In genomic region chr19:29482148-29482547, GRCm38 (mm10) we compare ENCODE assay signal across 24 mouse cellular contexts. TPM values are rescaled to one million over a fixed set of nuclear protein-coding genes. Genes with fewer than 3 reads are reported as not detected.
DNase-seq lines count a peak whose midpoint lies in the region; ATAC-seq and TF ChIP-seq lines count a peak whose summit lies in the region.
"Had no signal": no experiment of that assay in that cellular context is flagged by ENCODE, and none has a peak within 500 bp of the region (broad histone marks: within the 10 kb centered on the region; RNA-seq: fewer than 3 reads in every experiment).

No protein-coding gene starts in this region.

- H3K9ac ChIP-seq in forebrain, embryonic 14.5 days (ENCODE audit: low read length): no peak overlapping the region
- no peak overlapping the region for H3K9ac ChIP-seq in intestine, embryonic 14.5 days (ENCODE audit: low read length)
- no peak overlapping the region for H3K9ac ChIP-seq in intestine, postnatal 0 days (ENCODE audit: low read depth, low read length)
- no peak overlapping the region for H3K9ac ChIP-seq in midbrain, embryonic 12.5 days (replicated peaks)
- no peak overlapping the region for H3K9ac ChIP-seq in midbrain, embryonic 11.5 days (ENCODE audit: low read length)
- H3K9ac ChIP-seq: embryonic facial prominence, embryonic 13.5 days; forebrain, postnatal 0 days; hindbrain, embryonic 14.5 days; intestine, embryonic 15.5 days; limb, embryonic 15.5 days; lung, embryonic 14.5 days had no signal

- DNase-seq in forebrain, embryonic 10.5 days (ENCODE audit: extremely low spot score, low spot score): no peak
- DNase-seq in forebrain, embryonic 14.5 days (ENCODE audit: low spot score): no peak
- DNase-seq in intestine, embryonic 14.5 days (ENCODE audit: low spot score): peak; percentile 42
- no peak for DNase-seq in midbrain, embryonic 11.5 days (ENCODE audit: low spot score, missing footprints)
- no peak for DNase-seq in left cerebral cortex, adult 11 months (ENCODE audit: low spot score)
- DNase-seq: adrenal gland, postnatal 25 days; cerebellum, adult 18-20 months; cerebellum, postnatal 10 days; forebrain, postnatal 0 days; gastrocnemius, postnatal 14 days; heart, postnatal 14 days; kidney, adult 8-10 months; kidney, postnatal 4 days; lung, embryonic 14.5 days; right cerebral cortex, postnatal 14 days had no signal

- no peak for TF ChIP-seq CTCF in intestine, postnatal 0 days (IDR thresholded peaks at IDR 0.05; ENCODE audit: low read depth)

- no peaks in the 10 kb centered on the region for H3K9me3 ChIP-seq in forebrain, embryonic 10.5 days
- H3K9me3 ChIP-seq in forebrain, embryonic 14.5 days (replicated peaks; ENCODE audit: control insufficient read depth, low read length): no peaks in the 10 kb centered on the region
- no peaks in the 10 kb centered on the region for H3K9me3 ChIP-seq in intestine, embryonic 14.5 days (ENCODE audit: control insufficient read depth, low read length)
- H3K9me3 ChIP-seq in intestine, postnatal 0 days (ENCODE audit: control insufficient read depth): no peaks in the 10 kb centered on the region
- no peaks in the 10 kb centered on the region for H3K9me3 ChIP-seq in midbrain, embryonic 12.5 days
- no peaks in the 10 kb centered on the region for H3K9me3 ChIP-seq in midbrain, embryonic 11.5 days (ENCODE audit: control insufficient read depth, low read length)
- H3K9me3 ChIP-seq: embryonic facial prominence, embryonic 13.5 days; intestine, embryonic 15.5 days; limb, embryonic 10.5 days; limb, embryonic 15.5 days had no signal

- H3K4me3 ChIP-seq in forebrain, embryonic 10.5 days: no peak overlapping the region
- no peak overlapping the region for H3K4me3 ChIP-seq in forebrain, embryonic 14.5 days (ENCODE audit: low read depth, low read length)
- H3K4me3 ChIP-seq in intestine, embryonic 14.5 days (ENCODE audit: low read depth, low read length): no peak overlapping the region
- no peak overlapping the region for H3K4me3 ChIP-seq in intestine, postnatal 0 days (ENCODE audit: low read depth, low read length)
- H3K4me3 ChIP-seq in midbrain, embryonic 12.5 days: no peak overlapping the region
- H3K4me3 ChIP-seq in midbrain, embryonic 11.5 days (ENCODE audit: low read depth, low read length): no peak overlapping the region
- H3K4me3 ChIP-seq: embryonic facial prominence, embryonic 13.5 days; intestine, embryonic 15.5 days; limb, embryonic 10.5 days; limb, embryonic 15.5 days had no signal

- no peak overlapping the region for H3K4me2 ChIP-seq in forebrain, embryonic 14.5 days (ENCODE audit: low read length)
- H3K4me2 ChIP-seq in intestine, embryonic 14.5 days (ENCODE audit: low read length): no peak overlapping the region
- H3K4me2 ChIP-seq in intestine, postnatal 0 days (replicated peaks; ENCODE audit: low read depth): no peak overlapping the region
- H3K4me2 ChIP-seq in midbrain, embryonic 12.5 days (replicated peaks): no peak overlapping the region
- H3K4me2 ChIP-seq in midbrain, embryonic 11.5 days: no peak overlapping the region
- H3K4me2 ChIP-seq: embryonic facial prominence, embryonic 13.5 days; hindbrain, embryonic 14.5 days; intestine, embryonic 15.5 days; limb, embryonic 15.5 days; lung, embryonic 14.5 days had no signal

- no peaks in the 10 kb centered on the region for H3K36me3 ChIP-seq in forebrain, embryonic 10.5 days (replicated peaks)
- H3K36me3 ChIP-seq in forebrain, embryonic 14.5 days (ENCODE audit: control insufficient read depth, insufficient read depth, low read length): no peaks in the 10 kb centered on the region
- H3K36me3 ChIP-seq in intestine, embryonic 14.5 days (ENCODE audit: control insufficient read depth, insufficient read depth, low read length): no peaks in the 10 kb centered on the region
- no peaks in the 10 kb centered on the region for H3K36me3 ChIP-seq in intestine, postnatal 0 days (ENCODE audit: control insufficient read depth, insufficient read depth)
- no peaks in the 10 kb centered on the region for H3K36me3 ChIP-seq in midbrain, embryonic 12.5 days
- H3K36me3 ChIP-seq in midbrain, embryonic 11.5 days (ENCODE audit: control insufficient read depth, insufficient read depth, low read length): no peaks in the 10 kb centered on the region
- H3K36me3 ChIP-seq: embryonic facial prominence, embryonic 13.5 days; intestine, embryonic 15.5 days; limb, embryonic 10.5 days; limb, embryonic 15.5 days had no signal

- no peak for ATAC-seq in forebrain, embryonic 14.5 days
- no peak for ATAC-seq in intestine, embryonic 14.5 days (replicated peaks; ENCODE audit: low FRiP score, low TSS enrichment, low read depth)
- no peak for ATAC-seq in intestine, postnatal 0 days
- ATAC-seq in midbrain, embryonic 12.5 days (ENCODE audit: low FRiP score, low read depth): no peak
- ATAC-seq in midbrain, embryonic 11.5 days (ENCODE audit: low FRiP score): no peak
- peak; percentile 26; the same call in 1 of the 2 replicates for ATAC-seq in megakaryocyte-erythroid progenitor cell, adult 5-6 weeks (replicated peaks; ENCODE audit: low FRiP score, low TSS enrichment, poor library complexity, severe bottlenecking)
- ATAC-seq: forebrain, postnatal 0 days had no signal

- H3K4me1 ChIP-seq in forebrain, embryonic 10.5 days: peaks cover 4% of the 10 kb centered on the region; the same call in 1 of the 2 replicates
- no peaks in the 10 kb centered on the region for H3K4me1 ChIP-seq in forebrain, embryonic 14.5 days (ENCODE audit: control insufficient read depth, insufficient read depth, low read length)
- H3K4me1 ChIP-seq in intestine, embryonic 14.5 days (replicated peaks; ENCODE audit: control insufficient read depth, insufficient read depth, low read length): no peaks in the 10 kb centered on the region
- no peaks in the 10 kb centered on the region; the same call in 1 of the 2 replicates for H3K4me1 ChIP-seq in intestine, postnatal 0 days (replicated peaks; ENCODE audit: control insufficient read depth, insufficient read depth, low read length)
- H3K4me1 ChIP-seq in midbrain, embryonic 12.5 days: 0 out of 2 replicates have a peak, but pooled peaks cover 4% of the 10 kb centered on the region
- H3K4me1 ChIP-seq in midbrain, embryonic 11.5 days (ENCODE audit: control insufficient read depth, insufficient read depth, low read length): no peaks in the 10 kb centered on the region
- H3K4me1 ChIP-seq: intestine, embryonic 15.5 days; limb, embryonic 10.5 days; limb, embryonic 15.5 days had no signal

- no peaks in the 10 kb centered on the region for H3K27me3 ChIP-seq in forebrain, embryonic 10.5 days (ENCODE audit: poor library complexity, severe bottlenecking)
- H3K27me3 ChIP-seq in forebrain, embryonic 14.5 days (replicated peaks; ENCODE audit: control insufficient read depth, insufficient read depth, low read length): no peaks in the 10 kb centered on the region
- H3K27me3 ChIP-seq in intestine, embryonic 14.5 days (replicated peaks; ENCODE audit: control insufficient read depth, insufficient read depth, low read length): no peaks in the 10 kb centered on the region
- H3K27me3 ChIP-seq in intestine, postnatal 0 days (replicated peaks; ENCODE audit: control insufficient read depth, insufficient read depth, low read length): no peaks in the 10 kb centered on the region
- H3K27me3 ChIP-seq in midbrain, embryonic 12.5 days: no peaks in the 10 kb centered on the region; the same call in 1 of the 2 replicates
- no peaks in the 10 kb centered on the region for H3K27me3 ChIP-seq in midbrain, embryonic 11.5 days (ENCODE audit: control insufficient read depth, insufficient read depth, low read length)
- H3K27me3 ChIP-seq: embryonic facial prominence, embryonic 13.5 days; intestine, embryonic 15.5 days; limb, embryonic 15.5 days had no signal

- WGBS in forebrain, embryonic 10.5 days: 80% methylated on average over 5 of the region's 5 CpGs
- WGBS in forebrain, embryonic 14.5 days: 77% methylated on average over 5 of the region's 5 CpGs
- WGBS in intestine, embryonic 14.5 days: 87% methylated on average over 5 of the region's 5 CpGs
- WGBS in intestine, postnatal 0 days: 88% methylated on average over 5 of the region's 5 CpGs
- 73% methylated on average over 5 of the region's 5 CpGs for WGBS in midbrain, embryonic 12.5 days
- 84% methylated on average over 5 of the region's 5 CpGs for WGBS in midbrain, embryonic 11.5 days

- 0 out of 2 replicates have a peak overlapping the region, but pooled peaks have one; percentile 48 for H3K27ac ChIP-seq in forebrain, embryonic 10.5 days
- H3K27ac ChIP-seq in forebrain, embryonic 14.5 days (ENCODE audit: low read depth, low read length): no peak overlapping the region
- no peak overlapping the region for H3K27ac ChIP-seq in intestine, embryonic 14.5 days (ENCODE audit: low read depth)
- H3K27ac ChIP-seq in intestine, postnatal 0 days (ENCODE audit: low read depth, low read length): no peak overlapping the region
- peak overlapping the region; percentile 17; the same call in 1 of the 2 replicates for H3K27ac ChIP-seq in midbrain, embryonic 12.5 days (replicated peaks)
- no peak overlapping the region; the same call in 1 of the 2 replicates for H3K27ac ChIP-seq in midbrain, embryonic 11.5 days (ENCODE audit: low read depth, low read length)
- H3K27ac ChIP-seq: embryonic facial prominence, embryonic 13.5 days; hindbrain, embryonic 14.5 days; intestine, embryonic 15.5 days; kidney, postnatal 0 days; limb, embryonic 10.5 days; limb, embryonic 15.5 days had no signal

RNA-seq across cellular contexts. Expression of gene Ric1, which starts 39.9 kb away (rescaled TPM):
- polyA plus RNA-seq in forebrain, embryonic 10.5 days (2016; fragmentation: Nextera tagmentation; extraction: Ambion mirVana): 11.7 and 11.9 TPM in 2 replicates
- polyA plus RNA-seq in forebrain, embryonic 14.5 days (2014; fragmentation: Nextera tagmentation; extraction: Ambion mirVana): 9.4 and 12.1 TPM in 2 replicates
- polyA plus RNA-seq in intestine, embryonic 14.5 days (2014; fragmentation: Nextera tagmentation; extraction: Ambion mirVana): 15.8 TPM in 2 replicates
- polyA plus RNA-seq in intestine, postnatal 0 days (2015; fragmentation: Nextera tagmentation; extraction: Ambion mirVana): 10.2 and 12.0 TPM in 2 replicates
- polyA plus RNA-seq in midbrain, embryonic 12.5 days (2016; fragmentation: Nextera tagmentation; extraction: Ambion mirVana): 14.0 TPM in 2 replicates
- 10.8 and 11.8 TPM in 2 replicates for polyA plus RNA-seq in midbrain, embryonic 11.5 days (2014; fragmentation: Nextera tagmentation; extraction: Ambion mirVana)
- 14.8 and 17.0 TPM in 2 replicates for total RNA-seq in megakaryocyte-erythroid progenitor cell, adult 5-6 weeks (2014; fragmentation: Nextera tagmentation)
- total RNA-seq in megakaryocyte-erythroid progenitor cell, adult 5-6 weeks (2017): 11.1 and 13.0 TPM in 2 replicates

Comparison
In these comparisons a context has a peak if more than half of its experiments do, and no peak if none do; other contexts are left out.
1. H3K27ac ChIP-seq: peak in forebrain, embryonic 10.5 days (single experiment) and midbrain, embryonic 12.5 days (single experiment); none in forebrain, embryonic 14.5 days (single experiment), intestine, embryonic 14.5 days (single experiment), intestine, postnatal 0 days (single experiment) and midbrain, embryonic 11.5 days (single experiment).